Mouse (Mus musculus) cerebellum, postnatal 14 days (tissue): Measurements from ENCODE around the gene Cdan1.
"Not testable (repeated sequence)": the region's sequence is repeated elsewhere in the genome, so short reads cannot be mapped to it uniquely, and the experiment has no call there.

Source experiments
- DNase-seq, 2 experiments: peaks; one replicate each; pipeline ENCODE4 v3.0.0; 2021; ENCODE audit warnings: mixed read lengths in 2 of 2

Cdan1 gene

GRCm38 (mm10) chr2:120745496-120745895 lies 104.4 kb downstream of the Cdan1 start:
- DNase-seq = no peak

DNA sequence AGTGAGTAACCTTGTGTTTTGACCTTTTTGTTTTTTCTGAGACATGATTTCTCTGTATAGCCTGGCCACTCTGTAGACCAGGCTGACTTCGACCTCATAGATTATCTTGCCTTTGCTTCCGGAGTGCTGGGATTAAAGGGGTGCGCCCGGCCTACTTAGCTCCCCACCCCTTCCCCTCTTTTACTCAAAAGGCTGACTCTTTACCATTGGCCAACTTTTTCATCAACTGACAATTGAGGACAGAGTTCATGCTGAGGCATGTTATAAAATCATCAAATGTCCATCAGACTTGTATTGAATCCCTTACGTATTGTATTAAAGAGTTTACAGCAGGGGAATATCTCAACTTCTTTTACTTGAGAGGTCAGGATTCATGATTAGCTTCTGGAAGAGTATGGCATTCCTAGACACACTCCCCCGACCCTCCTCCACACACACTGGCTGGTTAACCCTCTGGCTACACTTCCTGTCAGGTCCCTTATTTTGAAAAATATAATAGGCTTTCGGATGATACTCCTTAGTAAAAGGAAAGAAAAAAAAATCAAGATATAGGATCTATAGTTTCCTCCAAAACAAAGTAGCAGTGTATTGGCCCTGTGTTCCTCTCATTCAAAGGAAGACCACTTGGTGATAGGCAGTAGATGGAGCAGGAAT lies 117.9 kb downstream of the Cdan1 start:
- DNase-seq = no peak

DNA sequence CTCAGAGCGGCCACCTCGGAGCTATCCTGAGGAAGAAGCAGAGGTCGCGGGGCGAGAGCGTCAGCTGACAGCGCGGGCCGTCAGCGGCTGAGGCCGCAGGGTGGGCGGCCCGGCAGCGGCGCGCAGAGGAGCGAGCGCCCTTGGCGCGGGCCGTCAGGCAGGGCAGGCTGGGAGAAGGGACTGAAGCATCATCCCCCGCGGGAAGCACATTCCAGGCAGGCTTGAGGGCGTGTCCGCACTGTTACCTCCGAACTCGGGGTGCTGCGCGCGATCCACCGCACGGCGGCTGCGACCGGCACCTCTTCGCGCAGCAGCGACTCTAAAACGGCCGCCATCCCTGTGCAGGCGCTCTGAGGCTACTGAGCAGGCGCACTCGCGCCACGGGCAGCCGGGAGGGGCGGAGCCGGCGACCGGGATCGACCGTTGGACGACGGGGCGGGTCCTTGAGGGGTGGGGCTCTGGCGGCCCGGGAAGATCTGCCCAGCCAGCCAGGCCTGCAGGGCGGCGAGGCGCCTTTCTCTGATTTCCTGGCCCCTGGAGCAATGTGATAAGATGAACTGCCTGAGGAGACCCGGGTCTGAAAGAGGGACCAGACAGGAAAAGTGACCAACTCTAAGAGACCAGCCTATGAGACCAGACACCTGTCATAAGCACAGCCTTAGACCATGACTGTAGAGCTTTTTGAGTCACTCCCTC lies 118.6 kb downstream of the Cdan1 start:
- peak; percentile 94 to 95 for DNase-seq

DNA sequence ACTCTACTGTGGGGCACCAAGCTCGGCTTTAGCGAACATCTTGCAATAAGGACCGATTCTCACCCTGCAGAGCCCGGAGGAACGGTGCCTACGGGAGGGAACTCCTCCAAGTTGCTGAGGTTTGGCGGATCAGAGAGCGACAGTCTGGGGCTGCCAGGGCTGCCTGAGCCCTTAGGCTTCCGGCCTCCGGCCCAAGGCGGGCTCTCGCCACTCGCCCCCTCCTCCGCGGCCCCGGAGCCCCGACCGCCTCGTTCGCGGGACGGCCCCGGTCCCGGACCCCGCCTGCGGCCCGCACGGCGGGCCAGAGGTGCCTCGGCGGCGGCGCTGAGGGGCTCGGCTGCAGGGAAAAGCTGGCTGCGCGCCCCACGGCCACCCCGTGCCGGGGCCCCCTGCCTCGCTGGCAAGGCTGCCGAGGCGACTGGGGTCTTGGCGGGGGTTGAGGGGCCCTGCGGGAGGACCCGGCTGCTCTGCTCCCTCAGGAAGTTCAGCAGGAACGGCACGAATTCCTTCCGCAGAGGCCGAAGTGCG lies 119.2 kb downstream of the Cdan1 start:
- DNase-seq = peak in 1 of 2 experiments; percentile 53

- DNase-seq = peak; percentile 29 to 33
Measured at GRCm38 (mm10) chr2:120729775-120730585, 119.9 kb downstream of the Cdan1 start.

DNA sequence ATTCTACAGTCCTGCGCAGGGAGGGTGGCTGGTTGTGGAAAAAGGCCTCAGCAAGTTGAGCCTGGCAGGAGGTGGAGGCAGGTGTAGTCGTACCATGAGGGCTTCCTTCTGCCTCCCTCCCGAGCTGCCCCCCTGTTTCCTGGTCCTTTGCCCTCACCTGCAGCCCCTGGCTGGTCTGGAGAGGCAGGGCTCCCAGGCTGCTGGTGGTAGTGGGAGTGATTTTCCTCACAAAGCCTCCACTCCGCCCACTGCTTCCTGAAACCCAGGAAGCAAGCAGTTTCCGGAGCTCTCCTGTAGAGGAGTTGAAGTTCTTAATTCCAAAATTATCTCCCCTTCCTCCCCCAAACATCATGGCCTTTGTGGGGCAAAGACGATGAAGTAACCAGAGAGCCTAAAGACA lies 125.8 kb downstream of the Cdan1 start:
- no peak for DNase-seq

- no peak for DNase-seq
Measured at GRCm38 (mm10) chr2:120723621-120724020, 126.3 kb downstream of the Cdan1 start.

DNA sequence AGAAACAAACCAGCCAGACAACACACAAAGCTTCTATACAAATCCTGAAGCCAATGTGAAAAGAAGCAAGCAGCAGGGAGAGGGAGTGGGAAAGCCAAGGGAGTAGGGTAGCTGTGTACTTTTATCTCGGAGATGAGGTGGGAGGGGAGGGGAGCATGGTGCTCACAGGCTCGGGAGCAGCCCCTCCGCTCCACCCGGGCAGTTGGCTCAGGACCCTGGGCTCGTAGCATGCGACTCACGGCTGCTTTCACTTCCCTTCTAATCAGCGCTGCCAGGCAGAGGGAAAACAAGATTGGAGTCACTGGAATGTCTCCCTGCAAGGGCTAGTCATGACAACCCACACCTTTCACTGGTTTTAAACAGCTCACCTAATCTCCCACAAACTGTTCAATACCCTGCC lies 127.4 kb downstream of the Cdan1 start:
- no peak for DNase-seq

GRCm38 (mm10) chr2:120721911-120722310 lies 128.0 kb downstream of the Cdan1 start:
- no peak for DNase-seq

DNA sequence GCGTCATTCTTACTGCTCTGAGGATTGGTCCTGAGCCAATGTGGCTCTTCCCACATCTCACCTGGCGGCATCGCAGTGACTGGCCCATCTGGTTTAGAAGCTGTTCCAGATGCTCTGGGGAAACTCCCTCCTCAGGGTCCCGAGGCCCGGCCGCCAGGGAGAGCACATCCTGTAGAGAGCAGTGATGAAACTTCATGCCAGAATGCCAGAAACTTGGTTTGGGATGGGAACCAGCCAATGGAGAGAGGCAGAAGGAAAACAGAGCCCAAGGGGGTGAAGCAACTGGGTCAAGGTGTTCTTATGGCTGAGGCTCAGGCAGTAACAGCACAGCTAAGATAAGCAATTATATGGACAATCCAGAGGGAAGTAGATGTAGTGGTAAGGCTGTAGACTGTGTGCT lies 129.1 kb downstream of the Cdan1 start:
- DNase-seq = no peak

- no peak for DNase-seq
Measured at GRCm38 (mm10) chr2:120718496-120718895, 131.4 kb downstream of the Cdan1 start.

DNA sequence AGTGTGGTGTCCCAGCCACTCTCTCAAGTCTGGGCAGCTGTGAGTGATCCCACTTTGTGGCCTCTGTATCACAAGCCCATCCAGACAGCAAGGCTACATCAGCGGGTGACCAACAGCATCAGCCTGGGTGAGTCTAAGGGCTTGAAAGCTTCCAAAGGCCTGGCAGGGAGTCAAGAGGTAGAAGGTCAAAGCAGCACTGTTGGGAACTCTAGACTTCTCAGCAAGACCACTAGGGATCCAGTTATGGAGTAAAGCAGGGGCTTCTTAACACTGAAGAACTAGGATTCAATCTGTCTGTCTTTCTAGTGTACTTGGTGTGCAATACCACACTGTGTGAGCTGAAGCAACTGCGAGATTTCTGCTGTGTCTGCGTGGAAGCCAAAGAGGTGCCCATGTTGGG lies 136.5 kb downstream of the Cdan1 start:
- no peak for DNase-seq

GRCm38 (mm10) chr2:120710948-120711347 lies 139.0 kb downstream of the Cdan1 start:
- DNase-seq = no peak

GRCm38 (mm10) chr2:120710154-120710553 lies 139.8 kb downstream of the Cdan1 start:
- DNase-seq = no peak

GRCm38 (mm10) chr2:120707041-120707440 lies 142.9 kb downstream of the Cdan1 start:
- no peak for DNase-seq

DNA sequence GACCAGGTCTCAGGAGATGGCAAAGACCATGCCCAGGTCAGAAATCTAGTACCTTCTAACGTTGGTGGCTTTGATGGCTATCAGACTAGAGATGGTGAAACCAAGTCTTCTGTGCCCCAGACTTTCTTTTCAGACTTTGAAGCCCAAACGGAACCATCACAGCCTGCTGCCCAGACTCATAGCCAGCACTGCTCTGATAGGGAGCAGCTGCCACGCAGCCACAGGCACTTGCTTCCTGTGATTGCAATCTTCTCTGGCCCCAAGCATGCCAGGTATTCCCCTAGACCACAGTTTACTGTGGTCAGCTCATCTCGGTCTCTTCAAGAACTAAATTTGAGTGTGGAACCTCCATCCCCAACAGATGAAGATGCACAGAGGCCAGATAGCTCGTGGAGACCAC lies 147.3 kb downstream of the Cdan1 start:
- no peak for DNase-seq

DNA sequence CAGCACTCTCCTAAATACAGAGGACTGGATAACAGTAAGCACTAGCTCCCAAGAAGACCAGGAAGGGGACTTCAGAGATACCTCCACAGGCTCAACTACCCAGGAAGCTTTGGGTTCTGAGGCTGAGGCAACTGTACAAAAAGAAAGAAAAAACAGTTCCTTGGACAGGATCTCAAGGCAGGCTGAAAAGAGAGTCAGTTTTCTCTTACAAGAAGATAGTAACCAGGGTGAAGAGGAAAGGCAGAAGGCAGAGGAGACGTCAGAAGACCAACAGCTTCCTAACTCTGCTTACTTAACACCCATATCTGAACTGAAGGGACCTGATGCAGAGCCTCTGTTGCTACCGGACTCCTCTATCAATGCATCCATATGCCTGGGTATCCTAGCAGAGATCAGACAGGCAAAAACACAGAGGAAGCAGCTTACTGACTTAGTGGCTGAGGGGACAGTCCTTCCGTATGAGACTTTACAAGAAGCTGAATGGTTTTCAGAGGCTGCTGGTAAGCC lies 149.5 kb downstream of the Cdan1 start:
- no peak for DNase-seq

DNA sequence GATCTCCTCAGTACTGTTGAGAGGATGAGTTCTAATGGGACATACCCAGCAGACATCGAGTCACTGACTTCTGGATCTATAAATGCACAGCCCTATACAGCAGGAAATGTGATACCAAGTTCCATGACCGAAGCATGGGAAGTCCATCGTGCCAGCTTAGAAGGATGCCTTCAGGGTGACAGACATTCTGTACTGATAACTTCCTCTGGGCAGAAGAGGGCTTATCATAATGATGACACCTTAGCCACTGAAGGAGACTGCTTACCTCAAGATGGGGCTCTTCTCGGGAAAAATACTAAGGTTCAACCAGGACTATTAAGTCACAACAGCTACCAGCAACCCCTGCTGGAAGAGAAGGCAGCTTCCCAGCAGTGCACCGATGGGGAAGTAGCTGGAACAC lies 152.2 kb downstream of the Cdan1 start:
- DNase-seq = no peak

GRCm38 (mm10) chr2:120681151-120681550 lies 168.8 kb downstream of the Cdan1 start:
- DNase-seq = not testable (repeated sequence)

GRCm38 (mm10) chr2:120670253-120670652 lies 179.7 kb downstream of the Cdan1 start:
- no peak for DNase-seq

- DNase-seq = no peak
Measured at GRCm38 (mm10) chr2:120667446-120667845, 182.5 kb downstream of the Cdan1 start.
